Mouse (Mus musculus): ENCODE results near the gene Gpr180.

- TF ChIP-seq CTCF (IDR thresholded peaks at IDR 0.05; ENCODE audit: low read depth, low read length) (no peak), POLR2A (IDR thresholded peaks at IDR 0.05; ENCODE audit: extremely low read depth, insufficient read depth, low read length) (no peak)
These were observed 12.8 kb upstream of the Gpr180 start for GRCm38 (mm10) chr14:118124129-118124528.

Measured in liver, adult 2 months (tissue).